Mouse (Mus musculus) kidney, adult 2 months (tissue): ENCODE data around the gene Gabbr2.

Source experiments
- CTCF ChIP-seq: fragments of 200-500 bp; conservative IDR thresholded peaks from 2 replicates; pipeline ENCODE4 v1.5.1; 2011; ENCODE audit warnings: low read depth, mild to moderate bottlenecking, control low read depth, low read length, moderate library complexity, mixed read lengths; ENCODE audit not compliant: insufficient read depth, insufficient read length
- POLR2A ChIP-seq: fragments of 200-500 bp; IDR thresholded peaks from one replicate; pipeline ENCODE4 v1.6.1; 2011; ENCODE audit warnings: low read depth, low read length, control low read depth

DNA sequence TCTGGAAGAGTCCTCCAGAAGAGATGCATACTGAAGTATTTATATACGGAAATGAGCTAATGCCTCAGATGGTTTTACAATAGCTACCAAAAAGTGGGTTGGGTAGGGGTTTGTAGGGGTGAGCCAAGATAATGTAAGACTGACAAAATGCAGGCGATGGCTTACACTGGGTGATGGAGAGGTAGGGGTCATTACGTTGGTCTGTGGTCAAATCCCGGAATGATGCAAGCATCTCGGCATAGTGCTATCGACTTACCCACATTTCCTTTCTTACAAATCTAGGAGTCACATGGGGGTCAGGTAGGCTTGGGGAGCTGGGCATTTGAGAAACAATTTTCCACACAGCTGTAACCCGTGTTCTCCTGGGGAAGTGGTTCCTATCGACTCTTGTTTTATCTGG is 242.7 kb downstream of the Gabbr2 start:
- no peak for TF ChIP-seq CTCF
- TF ChIP-seq POLR2A, result no peak
